Mouse (Mus musculus) layer of hippocampus, adult 6 months (tissue): Measurements from ENCODE around the gene Angel1. TPM values are rescaled to one million over a fixed set of nuclear protein-coding genes. Genes with fewer than 3 reads are reported as not detected.

Source experiments
- long read RNA-seq, 2 experiments: library from polyadenylated mRNA; unstranded; transcript quantifications; one replicate each; pipeline ENCODE4 v2.0.0; 2019 to 2020
- polyA plus RNA-seq: library from polyadenylated mRNA; unstranded; fragments of <200 nt; fragmentation: Nextera tagmentation; gene quantifications from 2 replicates; pipeline ENCODE4 v1.2.3, GENCODE M21; 2021

The Angel1 gene
- polyA plus RNA-seq: 5.9 and 7.5 TPM in 2 replicates
- long read RNA-seq, experiment 1, partial matches to known transcripts: 0 of 6 reads
- long read RNA-seq, experiment 1, other reads (novel, unspliced or antisense): 3 of 6 reads
- long read RNA-seq, experiment 2, transcript Angel1-201 (10 exons, 3,850 nt): major isoform, 13 of 26 reads
- long read RNA-seq, experiment 2, partial matches to known transcripts: 1 of 26 reads
- long read RNA-seq, experiment 2, other reads (novel, unspliced or antisense): 12 of 26 reads

DNA sequence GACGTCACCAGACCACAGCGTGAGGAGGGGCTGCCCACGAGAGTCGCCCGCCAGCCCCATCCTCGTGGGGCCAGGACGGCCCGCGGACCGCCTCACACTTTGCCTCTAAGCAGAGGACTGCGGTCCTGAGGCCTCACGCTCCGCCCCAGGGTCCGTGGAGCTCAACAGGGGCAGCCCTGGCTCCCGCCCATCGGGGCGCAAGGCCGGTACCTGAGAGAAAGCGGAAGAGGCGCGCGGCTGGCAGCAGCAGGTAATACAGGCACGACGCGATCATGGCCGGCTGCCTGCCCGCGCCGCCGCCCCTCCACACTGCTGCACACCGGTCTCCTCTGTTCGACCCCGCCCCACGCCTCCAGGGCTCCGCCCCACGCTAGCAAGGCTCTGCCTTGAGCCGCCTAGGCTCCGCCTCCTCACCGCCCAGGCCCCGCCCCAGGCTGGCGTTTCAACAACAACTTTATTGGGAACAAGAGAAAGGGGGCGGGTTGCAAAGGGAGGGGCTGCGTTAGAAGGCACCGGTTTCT, at the start of gene Angel1:
TSS of gene Angel1 (minus strand) at position 341 of the 521 bp plus-strand sequence.

GRCm38 (mm10) chr12:86734319-86734810, 8.1 kb upstream of the Angel1 start, which contains the start of gene Lrrc74a:
Lrrc74a (plus strand) TSS chr12:86734369.

DNA sequence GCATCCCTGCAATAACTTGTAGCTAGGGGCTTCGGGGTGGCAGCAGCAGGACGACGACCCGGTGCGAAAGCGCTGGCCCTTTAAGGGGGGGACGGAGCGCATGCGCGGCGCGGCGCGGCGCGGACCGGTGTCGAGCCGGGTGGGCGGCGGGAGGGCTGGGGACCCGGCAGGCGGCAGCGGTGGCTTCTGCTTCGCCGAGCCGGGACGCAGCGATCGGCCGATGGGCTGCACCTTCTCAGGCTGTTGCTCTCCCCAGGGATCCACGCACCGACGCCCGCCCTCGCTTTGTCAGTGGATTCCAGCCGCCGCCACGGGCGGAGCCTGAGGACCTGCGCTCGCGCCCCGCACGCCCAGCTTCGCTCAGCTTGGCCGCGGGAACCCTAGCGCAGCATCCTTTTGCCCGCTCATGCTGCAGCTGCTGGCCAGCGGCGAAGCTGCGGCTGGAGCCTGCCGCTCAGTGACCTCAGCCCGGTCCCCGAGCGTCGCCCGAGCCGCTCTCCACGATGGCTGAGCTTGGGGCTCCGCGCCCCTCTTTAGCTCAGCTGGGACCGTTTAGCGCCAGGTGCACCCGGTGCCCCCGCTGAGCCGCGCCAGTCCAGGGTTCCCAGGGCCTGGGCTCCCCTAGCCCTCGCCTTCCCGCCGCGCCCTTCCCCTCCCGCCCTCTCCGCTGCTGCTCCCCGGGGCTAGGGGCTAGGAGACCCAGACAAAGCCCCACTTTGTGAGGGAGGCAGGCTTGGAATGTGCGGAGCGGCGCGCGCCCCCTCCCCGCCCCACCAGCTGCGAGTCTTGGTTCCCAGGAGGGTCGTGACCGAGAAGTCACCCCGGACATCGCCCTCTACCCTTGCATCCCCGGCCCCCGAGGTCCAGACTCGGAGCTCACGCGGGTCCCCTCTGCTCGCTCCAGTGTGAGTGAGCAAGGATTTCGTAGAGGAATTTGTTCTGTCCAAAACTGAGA, 47.4 kb downstream of the Angel1 start, which contains the start of gene Vash1:
TSS of gene Vash1 (plus strand) at position 110 of the 955 bp plus-strand sequence.

Other genes starting within 250 kb of the Angel1 start
- 0.39 and 0.74 TPM in 2 replicates for gene Vash1, start 47.8 kb downstream of the Angel1 start, polyA plus RNA-seq
- gene Lrrc74a, start 7.9 kb upstream of the Angel1 start, polyA plus RNA-seq: not detected in 2 replicates
- gene Irf2bpl, start 158.3 kb upstream of the Angel1 start, polyA plus RNA-seq: 17.7 and 19.3 TPM in 2 replicates
- 27.9 and 31.9 TPM in 2 replicates for gene Cipc, start 220.6 kb upstream of the Angel1 start, polyA plus RNA-seq